8 mouse cellular contexts compared by ENCODE assay signal in genomic region chr11:69837952-69838713, GRCm38 (mm10). TPM values are rescaled to one million over a fixed set of nuclear protein-coding genes. Genes with fewer than 3 reads are reported as not detected.
A peak's percentile ranks its signal among the peaks of the same experiment; 100 is the strongest.
DNase-seq lines count a peak whose midpoint lies in the region; ATAC-seq and TF ChIP-seq lines count a peak whose summit lies in the region.

Gene Tmem256, plus strand, starts transcription at chr11:69838514.

- H3K4me1 ChIP-seq in heart, embryonic 12.5 days (replicated peaks): peaks cover 45% of the 10 kb centered on the region
- peaks cover 27% of the 10 kb centered on the region for H3K4me1 ChIP-seq in kidney, postnatal 0 days (replicated peaks; ENCODE audit: insufficient read depth, low read length)
- peaks cover 43% of the 10 kb centered on the region for H3K4me1 ChIP-seq in liver, embryonic 11.5 days (replicated peaks; ENCODE audit: control insufficient read depth, insufficient read depth, low read length)
- H3K4me1 ChIP-seq in stomach, embryonic 14.5 days (ENCODE audit: control insufficient read depth, insufficient read depth, low read length): peaks cover 28% of the 10 kb centered on the region

- H3K27ac ChIP-seq in heart, embryonic 12.5 days (ENCODE audit: poor library complexity, severe bottlenecking): peak within 1 kb of the TSS; percentile 73
- peak within 1 kb of the TSS; percentile 93 for H3K27ac ChIP-seq in kidney, postnatal 0 days
- peak within 1 kb of the TSS; percentile 78 for H3K27ac ChIP-seq in liver, embryonic 11.5 days (ENCODE audit: low read depth, low read length)
- H3K27ac ChIP-seq in stomach, embryonic 14.5 days (ENCODE audit: low read length): peak within 1 kb of the TSS; percentile 89

- no peaks in the 10 kb centered on the region for H3K36me3 ChIP-seq in heart, embryonic 12.5 days
- H3K36me3 ChIP-seq in kidney, postnatal 0 days (ENCODE audit: insufficient read depth, low read length): no peaks in the 10 kb centered on the region
- no peaks in the 10 kb centered on the region; the same call in 1 of the 2 replicates for H3K36me3 ChIP-seq in liver, embryonic 11.5 days (ENCODE audit: control insufficient read depth, insufficient read depth, low read length)
- H3K36me3 ChIP-seq in stomach, embryonic 14.5 days (ENCODE audit: control insufficient read depth, insufficient read depth, low read length): peaks cover 6% of the 10 kb centered on the region; the same call in 1 of the 2 replicates

- no peaks in the 10 kb centered on the region for H3K9me3 ChIP-seq in heart, embryonic 12.5 days (replicated peaks)
- H3K9me3 ChIP-seq in kidney, postnatal 0 days (replicated peaks; ENCODE audit: low read length): no peaks in the 10 kb centered on the region
- no peaks in the 10 kb centered on the region for H3K9me3 ChIP-seq in liver, embryonic 11.5 days (ENCODE audit: control insufficient read depth, low read length)
- H3K9me3 ChIP-seq in stomach, embryonic 14.5 days (ENCODE audit: control insufficient read depth, low read depth, low read length): no peaks in the 10 kb centered on the region

- H3K9ac ChIP-seq in heart, embryonic 12.5 days: peak within 1 kb of the TSS; percentile 78
- peak within 1 kb of the TSS; percentile 75 for H3K9ac ChIP-seq in kidney, postnatal 0 days (ENCODE audit: low read depth, low read length)
- H3K9ac ChIP-seq in liver, embryonic 11.5 days (ENCODE audit: low read depth, low read length): peak within 1 kb of the TSS; percentile 80
- H3K9ac ChIP-seq in stomach, embryonic 14.5 days (replicated peaks; ENCODE audit: low read depth, low read length): peak within 1 kb of the TSS; percentile 69

- peak within 1 kb of the TSS; percentile 63 for H3K4me3 ChIP-seq in heart, embryonic 12.5 days
- H3K4me3 ChIP-seq in kidney, postnatal 0 days (replicated peaks; ENCODE audit: low read depth, low read length): peak within 1 kb of the TSS; percentile 59
- peak within 1 kb of the TSS; percentile 76 for H3K4me3 ChIP-seq in liver, embryonic 11.5 days (ENCODE audit: low read depth, low read length)
- H3K4me3 ChIP-seq in stomach, embryonic 14.5 days (ENCODE audit: low read depth, low read length): peak within 1 kb of the TSS; percentile 74

- peak; percentile 87 for ATAC-seq in erythroid progenitor cell, adult 5-6 weeks (replicated peaks; ENCODE audit: low FRiP score, poor library complexity, severe bottlenecking)
- ATAC-seq in heart, embryonic 12.5 days (ENCODE audit: insufficient number of reproducible peaks, low FRiP score): peak; percentile 92
- peak; percentile 92 for ATAC-seq in kidney, postnatal 0 days (replicated peaks; ENCODE audit: low FRiP score, low read depth)
- peak; percentile 89 for ATAC-seq in liver, embryonic 11.5 days (replicated peaks; ENCODE audit: low FRiP score)
- ATAC-seq in stomach, embryonic 14.5 days (ENCODE audit: insufficient number of reproducible peaks, insufficient read depth, low FRiP score, low read depth): peak; percentile 90

- no peak for TF ChIP-seq CTCF in kidney, postnatal 0 days (IDR thresholded peaks at IDR 0.05; ENCODE audit: low read depth)

- WGBS in heart, embryonic 12.5 days: under 1% methylated on average over 34 of the region's 34 CpGs
- under 1% methylated on average over 34 of the region's 34 CpGs for WGBS in kidney, postnatal 0 days
- under 1% methylated on average over 34 of the region's 34 CpGs for WGBS in liver, embryonic 11.5 days
- 0% methylated on average over 34 of the region's 34 CpGs for WGBS in stomach, embryonic 14.5 days

- H3K27me3 ChIP-seq in heart, embryonic 12.5 days (replicated peaks): peaks cover 36% of the 10 kb centered on the region
- no peaks in the 10 kb centered on the region for H3K27me3 ChIP-seq in kidney, postnatal 0 days (ENCODE audit: insufficient read depth, low read length)
- H3K27me3 ChIP-seq in liver, embryonic 11.5 days (replicated peaks; ENCODE audit: control insufficient read depth, insufficient read depth, low read length): peaks cover 39% of the 10 kb centered on the region
- no peaks in the 10 kb centered on the region for H3K27me3 ChIP-seq in stomach, embryonic 14.5 days (ENCODE audit: control insufficient read depth, insufficient read depth, low read length)

- peak within 1 kb of the TSS; percentile 92 for H3K4me2 ChIP-seq in heart, embryonic 12.5 days
- peak within 1 kb of the TSS; percentile 97 for H3K4me2 ChIP-seq in kidney, postnatal 0 days (ENCODE audit: low read length)
- H3K4me2 ChIP-seq in liver, embryonic 11.5 days: peak within 1 kb of the TSS; percentile 96
- peak within 1 kb of the TSS; percentile 64 for H3K4me2 ChIP-seq in stomach, embryonic 14.5 days (replicated peaks; ENCODE audit: low read depth, low read length)

- DNase-seq in CD4-positive helper T cell, adult 2 months (ENCODE audit: low read depth, low spot score): peak; percentile 96
- DNase-seq in brain, embryonic 18.5 days (ENCODE audit: low read depth, low spot score): peak; percentile 99
- peak; percentile 100 for DNase-seq in kidney, postnatal 0 days (ENCODE audit: low spot score)
- peak; percentile 95 for DNase-seq in liver, embryonic 11.5 days (ENCODE audit: low spot score)
- peak; percentile 95 for DNase-seq in naive thymus-derived CD4-positive, alpha-beta T cell, adult 2 months (ENCODE audit: low read depth)

RNA-seq across cellular contexts. Expression of gene Tmem256, which starts in this region (rescaled TPM):
- 258 and 276 TPM in 2 replicates for total RNA-seq in erythroid progenitor cell, adult 5-6 weeks (2015; ENCODE audit: low replicate concordance)
- total RNA-seq in erythroid progenitor cell, adult 5-6 weeks (2017; ENCODE audit: low replicate concordance): 123 and 303 TPM in 2 replicates
- 289 and 297 TPM in 2 replicates for polyA plus RNA-seq in heart, embryonic 12.5 days (2016; fragmentation: Nextera tagmentation; extraction: Ambion mirVana)
- polyA plus RNA-seq in kidney, postnatal 0 days (2015; fragmentation: Nextera tagmentation; extraction: Ambion mirVana): 485 and 528 TPM in 2 replicates
- polyA plus RNA-seq in liver, embryonic 11.5 days (2014; fragmentation: Nextera tagmentation; extraction: Ambion mirVana): 336 and 370 TPM in 2 replicates
- 433 and 495 TPM in 2 replicates for polyA plus RNA-seq in stomach, embryonic 14.5 days (2014; fragmentation: Nextera tagmentation; extraction: Ambion mirVana)

Comparison
In these comparisons a context has a peak if more than half of its experiments do, and no peak if none do; other contexts are left out.
1. Peak in every context shown above with its lines: DNase-seq, ATAC-seq, H3K4me3 ChIP-seq and H3K27ac ChIP-seq.